Mouse (Mus musculus): ENCODE data around the gene Pipox. TPM values are rescaled to one million over a fixed set of nuclear protein-coding genes. Genes with fewer than 3 reads are reported as not detected.

Gene Pipox
- total RNA-seq, 1 experiment = 27.3 TPM

DNA sequence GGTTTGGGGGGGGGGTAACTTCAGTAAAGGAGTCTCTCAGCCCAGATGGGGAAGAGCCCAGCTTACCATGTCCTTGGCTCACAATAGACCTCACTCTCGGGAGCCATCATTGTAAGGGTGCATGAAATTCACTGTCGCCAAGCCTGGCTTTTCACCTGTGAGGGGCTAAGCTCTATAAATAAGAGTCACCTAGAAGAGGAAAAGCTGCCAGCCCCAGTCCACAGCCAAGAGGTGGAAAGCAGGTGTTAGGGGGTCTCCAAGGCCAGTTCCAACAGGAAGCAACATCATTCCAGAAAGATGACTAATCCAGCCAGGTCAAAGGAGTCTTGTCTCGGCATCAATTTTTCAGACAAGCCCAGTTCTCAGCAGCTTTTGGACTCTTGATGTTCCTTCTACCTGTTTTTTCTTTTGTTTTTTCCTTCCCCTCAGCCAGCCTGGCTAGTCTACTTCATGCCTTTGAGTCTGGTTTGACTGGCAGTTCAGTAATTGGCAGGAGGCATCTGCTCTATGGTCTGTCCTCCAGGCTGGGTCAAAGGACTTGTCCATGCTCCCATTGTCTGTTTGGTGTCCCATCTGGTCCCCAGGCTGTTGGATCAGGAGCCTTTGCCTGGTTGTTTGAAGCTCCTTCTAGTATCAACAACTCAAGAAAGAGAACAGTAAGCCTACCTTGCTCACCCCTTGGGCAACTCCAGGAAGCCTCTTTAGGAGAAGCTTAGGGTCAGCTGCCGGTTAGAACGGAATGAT lies 40.8 kb upstream of the Pipox start:
- in situ Hi-C loops (cut with MboI; ENCODE audit: low sequenced_read_pairs in 2 of 2, unreplicated experiment in 2 of 2) = no loop called here
- no peak for DNase-seq (ENCODE audit: low read depth, low spot score)
- H3K4me3 ChIP-seq (ENCODE audit: insufficient read depth in 1 of 2, low read depth in 1 of 2, low read length in 2 of 2, poor library complexity in 1 of 2, severe bottlenecking in 1 of 2) = no peak overlapping the region
- no peaks in the 10 kb centered on the region for H3K9me3 ChIP-seq (ENCODE audit: control insufficient read depth, insufficient read depth, low read depth, low read length)
- TF ChIP-seq ZNF384 (IDR thresholded peaks at IDR 0.05; ENCODE audit: low read depth, low read length) = no peak
- TF ChIP-seq ZC3H11A (IDR thresholded peaks at IDR 0.05; ENCODE audit: borderline replicate concordance, low read depth, low read length) = no peak
- TF ChIP-seq HCFC1 (IDR thresholded peaks at IDR 0.05; ENCODE audit: borderline replicate concordance, insufficient read depth, low read length) = no peak
- TF ChIP-seq CHD2 (IDR thresholded peaks at IDR 0.05; ENCODE audit: low read depth, low read length) = no peak
- TF ChIP-seq MAFK (IDR thresholded peaks at IDR 0.05; ENCODE audit: insufficient read depth, low read depth, low read length) = no peak
- peaks cover 12 to 20% of the 10 kb centered on the region in 2 experiments for H3K4me1 ChIP-seq (ENCODE audit: control insufficient read depth in 2 of 2, insufficient read depth in 2 of 2, low read length in 2 of 2, poor library complexity in 1 of 2)
- H3K9ac ChIP-seq (ENCODE audit: insufficient read depth, low read depth, low read length, poor library complexity, severe bottlenecking) = no peak overlapping the region
- no peaks in the 10 kb centered on the region for H3K36me3 ChIP-seq (ENCODE audit: control insufficient read depth, insufficient read depth, low read length, poor library complexity, severe bottlenecking)
- no peak overlapping the region for H3K27ac ChIP-seq (ENCODE audit: insufficient read depth, low read depth, low read length, poor library complexity, severe bottlenecking)

DNA sequence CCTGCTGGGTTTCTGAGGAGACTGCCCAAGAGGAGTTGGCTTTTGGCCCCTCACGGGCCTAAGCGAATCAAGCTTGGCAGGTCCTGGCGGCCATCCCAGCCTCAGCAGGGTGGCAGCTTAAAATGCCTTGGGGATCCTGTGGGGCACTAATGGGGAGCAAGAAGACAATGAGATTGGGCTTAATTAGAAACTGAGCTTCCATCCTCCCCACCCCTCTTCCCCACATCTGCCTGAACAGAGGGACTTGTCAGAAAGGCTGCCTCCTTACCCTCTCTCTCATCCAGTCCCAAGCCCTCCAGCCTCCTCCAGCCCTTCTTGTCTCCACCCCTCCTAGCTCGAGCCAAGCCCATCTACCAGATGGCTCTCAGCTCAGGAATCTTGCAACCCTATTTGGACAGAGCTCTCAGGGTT lies 40.2 kb upstream of the Pipox start:
- Histone ChIP-seq H3K4me1 (ENCODE audit: control insufficient read depth in 2 of 2, insufficient read depth in 2 of 2, low read length in 2 of 2, poor library complexity in 1 of 2) (peaks cover 12 to 20% of the 10 kb centered on the region in 2 experiments), H3K36me3 (ENCODE audit: control insufficient read depth, insufficient read depth, low read length, poor library complexity, severe bottlenecking) (no peaks in the 10 kb centered on the region), H3K4me3 (ENCODE audit: insufficient read depth in 1 of 2, low read depth in 1 of 2, low read length in 2 of 2, poor library complexity in 1 of 2, severe bottlenecking in 1 of 2) (no peak overlapping the region), H3K27ac (ENCODE audit: insufficient read depth, low read depth, low read length, poor library complexity, severe bottlenecking) (no peak overlapping the region), H3K9me3 (ENCODE audit: control insufficient read depth, insufficient read depth, low read depth, low read length) (no peaks in the 10 kb centered on the region), H3K9ac (ENCODE audit: insufficient read depth, low read depth, low read length, poor library complexity, severe bottlenecking) (no peak overlapping the region)
- DNase-seq (ENCODE audit: low read depth, low spot score) = no peak
- TF ChIP-seq MAFK (IDR thresholded peaks at IDR 0.05; ENCODE audit: insufficient read depth, low read depth, low read length) (no peak), CHD2 (IDR thresholded peaks at IDR 0.05; ENCODE audit: low read depth, low read length) (no peak), HCFC1 (IDR thresholded peaks at IDR 0.05; ENCODE audit: borderline replicate concordance, insufficient read depth, low read length) (no peak), ZNF384 (IDR thresholded peaks at IDR 0.05; ENCODE audit: low read depth, low read length) (no peak), ZC3H11A (IDR thresholded peaks at IDR 0.05; ENCODE audit: borderline replicate concordance, low read depth, low read length) (no peak)
- in situ Hi-C loops (cut with MboI; ENCODE audit: low sequenced_read_pairs in 2 of 2, unreplicated experiment in 2 of 2) = no loop called here

DNA sequence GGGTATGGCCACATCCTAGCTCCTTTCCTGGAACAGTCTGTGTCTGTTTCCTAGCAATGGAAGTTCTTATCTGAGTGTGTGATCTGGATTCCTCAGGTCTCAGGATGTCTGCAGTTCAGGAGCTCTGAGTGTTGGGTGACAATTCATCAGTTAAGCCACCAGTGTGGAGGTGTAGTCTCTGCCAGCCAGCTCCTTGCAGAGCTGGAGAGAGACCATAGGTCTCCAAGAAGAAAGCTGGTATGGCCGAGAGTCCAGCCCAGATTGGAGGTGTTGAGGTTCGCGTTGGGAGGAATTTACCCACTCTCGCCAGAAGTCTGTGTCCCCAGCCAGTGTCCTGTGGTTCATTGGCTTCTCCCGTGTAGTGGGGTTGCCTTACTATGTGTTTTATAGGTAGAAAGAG lies 38.7 kb upstream of the Pipox start:
- no peaks in the 10 kb centered on the region for H3K9me3 ChIP-seq (ENCODE audit: control insufficient read depth, insufficient read depth, low read depth, low read length)
- in situ Hi-C loops (cut with MboI; ENCODE audit: low sequenced_read_pairs in 2 of 2, unreplicated experiment in 2 of 2) = no loop called here
- no peaks in the 10 kb centered on the region for H3K36me3 ChIP-seq (ENCODE audit: control insufficient read depth, insufficient read depth, low read length, poor library complexity, severe bottlenecking)
- peaks cover 12 to 18% of the 10 kb centered on the region in 2 experiments for H3K4me1 ChIP-seq (ENCODE audit: control insufficient read depth in 2 of 2, insufficient read depth in 2 of 2, low read length in 2 of 2, poor library complexity in 1 of 2)
- DNase-seq (ENCODE audit: low read depth, low spot score) = no peak
- TF ChIP-seq ZC3H11A (IDR thresholded peaks at IDR 0.05; ENCODE audit: borderline replicate concordance, low read depth, low read length) (no peak), MAFK (IDR thresholded peaks at IDR 0.05; ENCODE audit: insufficient read depth, low read depth, low read length) (no peak), ZNF384 (IDR thresholded peaks at IDR 0.05; ENCODE audit: low read depth, low read length) (no peak), CHD2 (IDR thresholded peaks at IDR 0.05; ENCODE audit: low read depth, low read length) (no peak), HCFC1 (IDR thresholded peaks at IDR 0.05; ENCODE audit: borderline replicate concordance, insufficient read depth, low read length) (no peak)
- H3K27ac ChIP-seq (ENCODE audit: insufficient read depth, low read depth, low read length, poor library complexity, severe bottlenecking) = no peak overlapping the region
- H3K9ac ChIP-seq (ENCODE audit: insufficient read depth, low read depth, low read length, poor library complexity, severe bottlenecking) = no peak overlapping the region
- no peak overlapping the region for H3K4me3 ChIP-seq (ENCODE audit: insufficient read depth in 1 of 2, low read depth in 1 of 2, low read length in 2 of 2, poor library complexity in 1 of 2, severe bottlenecking in 1 of 2)

DNA sequence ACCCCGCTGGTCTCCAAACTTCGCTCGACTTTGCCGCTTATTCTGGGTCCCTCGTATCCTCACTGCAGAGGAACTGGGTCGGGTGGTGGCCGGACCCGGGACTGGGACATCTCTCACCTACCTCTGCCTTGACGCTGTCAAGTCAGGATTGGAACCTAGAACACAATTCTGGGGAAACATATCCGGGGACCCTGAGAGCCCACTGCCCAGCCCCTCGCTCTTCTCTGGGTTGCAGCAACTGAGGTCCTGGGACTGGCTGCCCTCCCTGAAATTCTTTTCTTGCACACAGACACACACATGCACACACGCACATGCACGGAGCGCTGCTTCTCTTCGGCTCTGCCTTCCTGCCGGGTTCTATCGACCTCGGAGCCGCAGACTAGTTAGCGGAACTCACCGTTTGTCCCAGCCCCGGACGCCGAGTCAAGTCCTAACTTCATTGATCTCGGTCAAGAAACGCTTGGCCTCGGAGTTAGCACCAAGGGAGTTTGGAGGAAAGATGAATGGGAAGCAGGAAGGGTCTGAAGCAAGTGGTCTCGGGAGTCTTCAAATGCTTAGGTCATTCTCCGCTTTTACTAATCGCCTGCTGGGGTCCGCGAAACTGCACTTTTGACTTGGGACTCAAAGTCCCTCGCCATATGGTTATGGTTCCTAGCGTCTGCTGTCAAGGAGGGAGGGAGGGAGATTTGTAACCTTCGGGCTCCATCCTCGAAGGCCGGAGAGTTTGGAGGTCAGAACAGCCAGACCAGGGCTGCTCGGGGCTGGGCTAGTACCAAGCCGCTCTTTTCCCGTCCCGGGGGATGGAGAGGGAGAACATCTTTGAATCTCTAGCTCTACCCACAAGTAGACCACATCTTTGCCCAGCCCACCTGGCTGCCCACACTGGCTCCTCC lies 37.9 kb upstream of the Pipox start:
- Histone ChIP-seq H3K36me3 (ENCODE audit: control insufficient read depth, insufficient read depth, low read length, poor library complexity, severe bottlenecking) (no peaks in the 10 kb centered on the region), H3K4me3 (ENCODE audit: insufficient read depth in 1 of 2, low read depth in 1 of 2, low read length in 2 of 2, poor library complexity in 1 of 2, severe bottlenecking in 1 of 2) (peak overlapping the region; percentile 66 to 83), H3K4me1 (ENCODE audit: control insufficient read depth in 2 of 2, insufficient read depth in 2 of 2, low read length in 2 of 2, poor library complexity in 1 of 2) (peaks cover 12 to 19% of the 10 kb centered on the region in 2 experiments), H3K27ac (ENCODE audit: insufficient read depth, low read depth, low read length, poor library complexity, severe bottlenecking) (no peak overlapping the region), H3K9ac (ENCODE audit: insufficient read depth, low read depth, low read length, poor library complexity, severe bottlenecking) (peak overlapping the region; percentile 4; the same call in 1 of the 2 replicates), H3K9me3 (ENCODE audit: control insufficient read depth, insufficient read depth, low read depth, low read length) (no peaks in the 10 kb centered on the region)
- DNase-seq (ENCODE audit: low read depth, low spot score) = no peak
- in situ Hi-C loops (cut with MboI; ENCODE audit: low sequenced_read_pairs in 2 of 2, unreplicated experiment in 2 of 2) = no loop called here
- TF ChIP-seq ZNF384 (IDR thresholded peaks at IDR 0.05; ENCODE audit: low read depth, low read length) (no peak), ZC3H11A (IDR thresholded peaks at IDR 0.05; ENCODE audit: borderline replicate concordance, low read depth, low read length) (no peak), MAFK (IDR thresholded peaks at IDR 0.05; ENCODE audit: insufficient read depth, low read depth, low read length) (no peak), HCFC1 (IDR thresholded peaks at IDR 0.05; ENCODE audit: borderline replicate concordance, insufficient read depth, low read length) (no peak), CHD2 (IDR thresholded peaks at IDR 0.05; ENCODE audit: low read depth, low read length) (no peak)
